Mouse (Mus musculus) kidney, postnatal 0 days (tissue): Measurements from ENCODE around the gene Csrp1. TPM values are rescaled to one million over a fixed set of nuclear protein-coding genes. Genes with fewer than 3 reads are reported as not detected.
A peak's percentile ranks its signal among the peaks of the same experiment; 100 is the strongest.

ENCODE experiments used
- ATAC-seq: fragments of 200-750 bp; cut with Nextera tagmentation; replicated peaks from 2 replicates; pipeline ENCODE4 v1.8.0; 2017; ENCODE audit warnings: low read depth, moderate number of reproducible peaks, moderate TSS enrichment, moderate library complexity; ENCODE audit not compliant: low FRiP score
- DNase-seq: peaks from one replicate; pipeline ENCODE4 v3.0.0-alpha.2; 2016; ENCODE audit warnings: low spot score
- H3K27ac ChIP-seq: fragments of 300-500 bp; sonication (generic); 2 replicates; pipeline ENCODE4 v1.5.1; 2014; ENCODE audit warnings: mild to moderate bottlenecking
- H3K27me3 ChIP-seq: fragments of 300-500 bp; sonication (generic); 2 replicates; pipeline ENCODE4 v1.6.1; 2014; ENCODE audit warnings: low read length, mixed read lengths; ENCODE audit not compliant: insufficient read depth
- H3K36me3 ChIP-seq: fragments of 300-500 bp; sonication (generic); 2 replicates; pipeline ENCODE4 v1.6.1; 2014; ENCODE audit warnings: low read length, mixed read lengths; ENCODE audit not compliant: insufficient read depth
- H3K4me1 ChIP-seq: fragments of 300-500 bp; sonication (generic); replicated peaks from 2 replicates; pipeline ENCODE4 v1.6.1; 2014; ENCODE audit warnings: antibody characterized with exemption, low read length, mixed read lengths; ENCODE audit not compliant: insufficient read depth
- H3K4me2 ChIP-seq: fragments of 300-500 bp; sonication (generic); 2 replicates; pipeline ENCODE4 v1.6.1; 2014; ENCODE audit warnings: mild to moderate bottlenecking, low read length, moderate library complexity, mixed read lengths
- H3K4me3 ChIP-seq: fragments of 300-500 bp; sonication (generic); replicated peaks from 2 replicates; pipeline ENCODE4 v1.5.1; 2014; ENCODE audit warnings: low read depth, low read length
- H3K9ac ChIP-seq: fragments of 300-500 bp; sonication (generic); 2 replicates; pipeline ENCODE4 v1.6.1; 2014; ENCODE audit warnings: low read depth, low read length
- H3K9me3 ChIP-seq: fragments of 300-500 bp; sonication (generic); replicated peaks from 2 replicates; pipeline ENCODE4 v1.6.1; 2016; ENCODE audit warnings: low read length, inconsistent platforms, mixed read lengths
- CTCF ChIP-seq: IDR thresholded peaks from 2 replicates; pipeline ENCODE4 v1.5.1; 2016; ENCODE audit warnings: antibody characterized with exemption, low read depth, mild to moderate bottlenecking, moderate library complexity
- WGBS: fragments of 180-500 bp; shearing (Covaris S2); extraction: QIAGEN DNeasy Blood & Tissue Kit; methylation state at CpG from one replicate; pipeline ENCODE4 v1.1.7; 2014; 5-methylcytosine and 5-hydroxymethylcytosine counted together
- polyA plus RNA-seq: library from polyadenylated mRNA; unstranded; fragments of >200 nt; fragmentation: Nextera tagmentation; extraction: Ambion mirVana; gene quantifications from 2 replicates; pipeline ENCODE4 v1.2.1, GENCODE M21; 2015

The Csrp1 gene
- polyA plus RNA-seq, 1 experiment from 2014 or later = 189 TPM

- TF ChIP-seq CTCF = no peak
- 17% methylated on average over 10 of the region's 10 CpGs for WGBS
- H3K4me3 ChIP-seq = no peak overlapping the region
- DNase-seq (peak; percentile 65), ATAC-seq (no peak)
- H3K27me3 ChIP-seq = no peaks in the 10 kb centered on the region
- no peaks in the 10 kb centered on the region for H3K9me3 ChIP-seq
- no peak overlapping the region for H3K4me2 ChIP-seq
- H3K9ac ChIP-seq = no peak overlapping the region
- H3K36me3 ChIP-seq = no peaks in the 10 kb centered on the region
- H3K27ac ChIP-seq = peak overlapping the region; percentile 70
- H3K4me1 ChIP-seq = peaks cover 5% of the 10 kb centered on the region
Observed at GRCm38 (mm10) chr1:135691417-135691815, 28.4 kb upstream of the Csrp1 start.

- TF ChIP-seq CTCF = no peak
- Histone ChIP-seq H3K27ac (no peak overlapping the region), H3K36me3 (no peaks in the 10 kb centered on the region), H3K9ac (no peak overlapping the region), H3K4me2 (no peak overlapping the region), H3K9me3 (no peaks in the 10 kb centered on the region), H3K4me3 (no peak overlapping the region), H3K27me3 (no peaks in the 10 kb centered on the region), H3K4me1 (peaks cover 11% of the 10 kb centered on the region; the same call in 1 of the 2 replicates)
- ATAC-seq = no peak
- 69% methylated on average over 11 of the region's 11 CpGs for WGBS
- no peak for DNase-seq
Observed at GRCm38 (mm10) chr1:135694181-135694580, 25.7 kb upstream of the Csrp1 start.

- no peaks in the 10 kb centered on the region for H3K27me3 ChIP-seq
- WGBS = 77% methylated on average over 4 of the region's 4 CpGs
- DNase-seq (no peak), ATAC-seq (no peak)
- no peaks in the 10 kb centered on the region for H3K36me3 ChIP-seq
- 0 out of 2 replicates have a peak, but pooled peaks cover 6% of the 10 kb centered on the region for H3K4me1 ChIP-seq
- TF ChIP-seq CTCF = peak; percentile 34; the same call in 1 of the 2 replicates
- H3K27ac ChIP-seq = no peak overlapping the region
- no peak overlapping the region for H3K4me2 ChIP-seq
- no peak overlapping the region for H3K9ac ChIP-seq
- H3K4me3 ChIP-seq = no peak overlapping the region
- no peaks in the 10 kb centered on the region for H3K9me3 ChIP-seq
Observed at GRCm38 (mm10) chr1:135697462-135697861, 22.4 kb upstream of the Csrp1 start.

DNA sequence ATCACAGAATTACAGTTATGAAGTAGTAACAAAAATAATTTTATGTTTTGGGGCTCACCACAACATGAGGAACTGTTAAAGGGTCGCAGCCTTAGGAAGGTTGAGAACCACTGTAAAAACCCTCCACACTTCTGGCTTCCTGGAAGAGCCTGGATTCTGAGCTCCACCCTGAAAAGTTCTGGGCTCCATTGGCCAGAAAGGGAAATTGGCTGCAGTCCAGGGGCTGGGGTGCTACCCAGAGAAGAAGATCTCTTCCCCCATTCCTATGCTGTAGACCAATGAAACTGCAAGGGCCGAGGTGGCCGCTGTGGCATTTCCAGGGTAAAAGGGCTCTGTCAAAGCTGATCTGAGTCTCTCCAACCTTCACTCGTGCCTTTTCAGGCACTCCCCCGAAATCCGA, 21.8 kb upstream of the Csrp1 start:
- Histone ChIP-seq H3K4me3 (no peak overlapping the region), H3K36me3 (no peaks in the 10 kb centered on the region), H3K4me1 (0 out of 2 replicates have a peak, but pooled peaks cover 6% of the 10 kb centered on the region), H3K27me3 (no peaks in the 10 kb centered on the region), H3K9me3 (no peaks in the 10 kb centered on the region), H3K27ac (no peak overlapping the region), H3K9ac (no peak overlapping the region), H3K4me2 (no peak overlapping the region)
- no peak for TF ChIP-seq CTCF
- ATAC-seq (no peak), DNase-seq (no peak)
- 33% methylated on average over 6 of the region's 6 CpGs for WGBS

- no peak for ATAC-seq
- Histone ChIP-seq H3K4me1 (0 out of 2 replicates have a peak, but pooled peaks cover 6% of the 10 kb centered on the region), H3K9me3 (no peaks in the 10 kb centered on the region), H3K9ac (0 out of 2 replicates have a peak overlapping the region, but pooled peaks have one; percentile 2), H3K27ac (no peak overlapping the region), H3K4me2 (peak overlapping the region; percentile 52; the same call in 1 of the 2 replicates), H3K27me3 (no peaks in the 10 kb centered on the region), H3K36me3 (no peaks in the 10 kb centered on the region), H3K4me3 (no peak overlapping the region)
- peak; percentile 59 for DNase-seq
- no peak for TF ChIP-seq CTCF
- WGBS = 22% methylated on average over 11 of the region's 11 CpGs
Observed at GRCm38 (mm10) chr1:135698451-135698921, 21.4 kb upstream of the Csrp1 start.

GRCm38 (mm10) chr1:135698996-135699705, 20.7 kb upstream of the Csrp1 start:
- ATAC-seq = peak; percentile 47
- WGBS = 5% methylated on average over 29 of the region's 29 CpGs

More at GRCm38 (mm10) chr1:135698996-135699705, 20.7 kb upstream of the Csrp1 start:
- 0 out of 2 replicates have a peak, but pooled peaks cover 6% of the 10 kb centered on the region for H3K4me1 ChIP-seq
- no peaks in the 10 kb centered on the region for H3K36me3 ChIP-seq
- H3K9ac ChIP-seq = 0 out of 2 replicates have a peak overlapping the region, but pooled peaks have one; percentile 2
- H3K27ac ChIP-seq = no peak overlapping the region
- H3K4me2 ChIP-seq = peak overlapping the region; percentile 52
- peak overlapping the region; percentile 9; the same call in 1 of the 2 replicates for H3K4me3 ChIP-seq
- H3K9me3 ChIP-seq = no peaks in the 10 kb centered on the region
- peak; percentile 84 for DNase-seq
- H3K27me3 ChIP-seq = no peaks in the 10 kb centered on the region
- TF ChIP-seq CTCF = peak; percentile 84
